Mouse (Mus musculus): ENCODE data around the gene Adm. TPM values are rescaled to one million over a fixed set of nuclear protein-coding genes. Genes with fewer than 3 reads are reported as not detected.
A peak's percentile ranks its signal among the peaks of the same experiment; 100 is the strongest.

Gene Adm
- polyA plus RNA-seq, 1 experiment from 2014 or later = 2.0 TPM

DNA sequence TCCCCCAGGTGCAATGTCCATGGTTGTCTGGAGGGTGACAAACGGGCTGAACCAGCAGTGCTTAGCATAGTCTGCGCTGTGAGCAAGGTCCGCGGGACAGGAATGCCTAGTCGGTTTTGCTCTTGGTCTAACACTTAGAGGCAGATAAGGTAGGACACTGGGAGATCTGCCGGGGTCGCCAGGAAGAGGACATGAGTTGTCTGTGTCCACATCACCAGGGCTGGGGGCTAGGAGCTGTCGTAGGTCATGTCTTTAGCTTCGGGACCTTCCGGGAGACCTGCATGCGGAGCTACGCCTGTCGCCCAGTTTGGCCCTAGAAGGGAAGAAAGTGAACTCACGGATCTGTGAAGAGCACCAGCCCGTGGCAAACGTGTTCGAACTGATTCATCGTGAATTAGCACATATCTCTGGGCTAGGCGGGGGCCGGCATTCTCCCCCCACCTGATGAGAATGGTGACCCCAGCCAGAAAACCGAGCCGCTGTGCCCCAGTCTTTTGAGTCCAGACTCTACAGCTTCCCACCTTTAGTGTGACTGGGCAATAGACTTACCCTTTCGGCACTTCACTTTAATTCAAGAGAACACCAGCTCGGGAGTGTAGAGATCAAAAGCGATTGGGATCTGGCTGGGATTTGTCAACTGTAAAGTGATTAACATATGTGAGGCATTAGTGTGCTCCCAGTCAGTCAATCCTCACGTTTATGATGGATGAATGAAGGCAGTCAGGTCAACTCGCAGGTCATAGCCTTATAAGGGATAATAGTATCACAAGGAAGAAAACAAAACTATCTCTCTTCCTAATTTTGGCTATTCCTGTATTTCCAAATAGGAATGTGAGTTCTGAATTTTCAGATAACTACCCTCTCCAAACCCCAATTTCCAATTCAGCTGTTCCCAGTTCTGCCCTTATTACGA lies 1.0 kb upstream of the Adm start:
- Histone ChIP-seq H3K4me2 (ENCODE audit: low read depth, low read length) (peak overlapping the region; percentile 67; the same call in 1 of the 2 replicates), H3K9me3 (ENCODE audit: control insufficient read depth, low read length) (no peaks in the 10 kb centered on the region), H3K36me3 (ENCODE audit: control insufficient read depth, insufficient read depth, low read length) (no peaks in the 10 kb centered on the region), H3K27ac (ENCODE audit: low read depth, low read length) (no peak overlapping the region), H3K4me3 (ENCODE audit: low read depth, low read length) (no peak overlapping the region), H3K4me1 (ENCODE audit: control insufficient read depth, insufficient read depth, low read length) (peaks cover 27% of the 10 kb centered on the region), H3K9ac (replicated peaks; ENCODE audit: low read depth, low read length) (no peak overlapping the region), H3K27me3 (ENCODE audit: control insufficient read depth, insufficient read depth, low read length) (peaks cover 36% of the 10 kb centered on the region)
- WGBS = 3% methylated on average over 28 of the region's 28 CpGs
- ATAC-seq (ENCODE audit: low read depth) = no peak

DNA sequence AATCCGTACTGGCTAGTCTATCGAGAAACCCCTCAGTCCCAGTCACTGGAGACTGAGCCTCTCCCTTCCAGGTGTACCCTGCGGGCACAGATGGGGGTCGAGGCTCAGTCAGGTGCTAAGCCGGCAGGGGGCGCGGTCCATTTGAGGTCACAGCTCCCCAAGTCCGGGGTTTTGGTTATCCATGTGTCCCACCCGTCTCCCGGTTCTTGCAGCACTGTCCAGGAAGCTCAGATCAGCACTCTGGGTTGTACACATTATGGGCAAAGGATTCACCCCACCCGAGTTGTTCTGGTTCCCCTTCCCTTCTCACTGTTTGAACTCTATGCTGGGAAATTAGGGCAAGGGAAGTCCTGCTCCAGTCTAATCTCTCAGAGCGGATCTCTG lies 370 bp upstream of the Adm start:
- Histone ChIP-seq H3K4me1 (ENCODE audit: control insufficient read depth, insufficient read depth, low read length) (peaks cover 27% of the 10 kb centered on the region), H3K9ac (replicated peaks; ENCODE audit: low read depth, low read length) (no peak overlapping the region), H3K36me3 (ENCODE audit: control insufficient read depth, insufficient read depth, low read length) (no peaks in the 10 kb centered on the region), H3K9me3 (ENCODE audit: control insufficient read depth, low read length) (no peaks in the 10 kb centered on the region), H3K4me2 (ENCODE audit: low read depth, low read length) (peak overlapping the region; percentile 67), H3K27me3 (ENCODE audit: control insufficient read depth, insufficient read depth, low read length) (peaks cover 36% of the 10 kb centered on the region), H3K27ac (ENCODE audit: low read depth, low read length) (no peak overlapping the region), H3K4me3 (ENCODE audit: low read depth, low read length) (peak overlapping the region; percentile 33; the same call in 1 of the 2 replicates)
- WGBS = 2% methylated on average over 12 of the region's 12 CpGs
- no peak for ATAC-seq (ENCODE audit: low read depth)

DNA sequence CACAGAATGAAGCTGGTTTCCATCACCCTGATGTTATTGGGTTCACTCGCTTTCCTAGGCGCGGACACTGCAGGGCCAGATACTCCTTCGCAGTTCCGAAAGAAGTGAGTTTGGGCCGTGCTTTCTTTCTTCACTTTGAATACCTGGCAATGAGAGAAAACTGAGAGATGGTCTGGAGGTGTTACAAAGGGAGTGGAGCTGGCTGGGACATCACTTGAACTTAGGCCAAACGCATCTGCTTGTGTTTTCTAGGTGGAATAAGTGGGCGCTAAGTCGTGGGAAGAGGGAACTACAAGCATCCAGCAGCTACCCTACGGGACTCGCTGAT lies 776 bp downstream of the Adm start:
- 2% methylated on average over 11 of the region's 11 CpGs for WGBS
- H3K9ac ChIP-seq (replicated peaks; ENCODE audit: low read depth, low read length) = peak overlapping the region; percentile 37; the same call in 1 of the 2 replicates

GRCm38 (mm10) chr7:110628611-110629354 lies 1.3 kb downstream of the Adm start:
- H3K36me3 ChIP-seq (ENCODE audit: control insufficient read depth, insufficient read depth, low read length) = no peaks in the 10 kb centered on the region
- under 1% methylated on average over 33 of the region's 33 CpGs for WGBS
- H3K4me3 ChIP-seq (ENCODE audit: low read depth, low read length) = peak overlapping the region; percentile 33
- H3K27ac ChIP-seq (ENCODE audit: low read depth, low read length) = no peak overlapping the region
- 0 out of 2 replicates have a peak, but pooled peaks have one; percentile 10 for ATAC-seq (ENCODE audit: low read depth)
- peak overlapping the region; percentile 67 for H3K4me2 ChIP-seq (ENCODE audit: low read depth, low read length)
- H3K9ac ChIP-seq (replicated peaks; ENCODE audit: low read depth, low read length) = peak overlapping the region; percentile 37
- peaks cover 27% of the 10 kb centered on the region for H3K4me1 ChIP-seq (ENCODE audit: control insufficient read depth, insufficient read depth, low read length)
- H3K9me3 ChIP-seq (ENCODE audit: control insufficient read depth, low read length) = no peaks in the 10 kb centered on the region
- H3K27me3 ChIP-seq (ENCODE audit: control insufficient read depth, insufficient read depth, low read length) = peaks cover 36% of the 10 kb centered on the region

More for the DNA sequence above, 776 bp downstream of the Adm start:
- Histone ChIP-seq H3K4me1 (ENCODE audit: control insufficient read depth, insufficient read depth, low read length) (peaks cover 27% of the 10 kb centered on the region), H3K4me3 (ENCODE audit: low read depth, low read length) (peak overlapping the region; percentile 33), H3K27ac (ENCODE audit: low read depth, low read length) (no peak overlapping the region), H3K27me3 (ENCODE audit: control insufficient read depth, insufficient read depth, low read length) (peaks cover 36% of the 10 kb centered on the region), H3K36me3 (ENCODE audit: control insufficient read depth, insufficient read depth, low read length) (no peaks in the 10 kb centered on the region), H3K9me3 (ENCODE audit: control insufficient read depth, low read length) (no peaks in the 10 kb centered on the region), H3K4me2 (ENCODE audit: low read depth, low read length) (peak overlapping the region; percentile 67)
- no peak for ATAC-seq (ENCODE audit: low read depth)

DNA sequence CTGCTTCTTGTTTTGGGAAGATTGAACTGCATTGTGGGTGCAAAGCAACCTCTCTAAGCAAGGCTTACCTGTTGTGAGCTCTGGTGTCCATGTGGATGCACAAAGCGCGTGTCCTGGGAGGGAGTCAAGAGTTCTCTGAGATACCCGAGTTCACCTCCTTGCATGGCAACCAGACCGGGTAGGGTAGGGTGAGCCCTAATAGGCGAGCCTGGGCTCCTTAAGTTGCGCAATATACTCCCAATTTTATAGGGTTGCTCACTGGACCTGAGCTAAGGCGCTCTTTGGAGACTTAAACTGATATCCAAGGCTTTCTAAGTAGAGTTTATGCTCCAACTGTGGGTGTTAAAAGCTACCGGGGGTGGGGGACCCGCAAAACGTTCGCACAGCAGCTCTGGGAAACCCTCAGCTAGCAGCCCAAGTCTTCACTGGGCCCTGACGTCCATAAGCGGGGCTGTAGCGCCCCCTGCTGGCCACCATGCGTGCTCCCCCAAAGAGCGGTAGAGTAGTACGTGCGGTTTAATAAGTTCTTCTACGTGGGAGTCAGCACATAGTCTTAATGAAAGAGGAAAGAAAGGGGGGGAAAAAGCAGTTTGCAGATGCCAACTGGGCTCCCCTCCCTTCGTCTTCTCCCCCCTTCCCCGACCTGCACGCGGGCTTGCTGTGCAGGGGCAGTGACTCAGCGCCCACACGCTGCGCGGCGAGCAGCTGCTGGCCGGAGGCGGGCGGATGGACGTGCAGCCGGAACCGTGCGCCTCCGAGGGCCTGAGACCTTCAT lies 2.6 kb downstream of the Adm start:
- H3K4me1 ChIP-seq (ENCODE audit: control insufficient read depth, insufficient read depth, low read length) = peaks cover 27% of the 10 kb centered on the region
- no peaks in the 10 kb centered on the region for H3K36me3 ChIP-seq (ENCODE audit: control insufficient read depth, insufficient read depth, low read length)
- H3K4me3 ChIP-seq (ENCODE audit: low read depth, low read length) = peak overlapping the region; percentile 30
- WGBS = 1% methylated on average over 36 of the region's 36 CpGs
- no peak overlapping the region; the same call in 1 of the 2 replicates for H3K9ac ChIP-seq (replicated peaks; ENCODE audit: low read depth, low read length)
- peak overlapping the region; percentile 55 for H3K4me2 ChIP-seq (ENCODE audit: low read depth, low read length)
- no peak overlapping the region for H3K27ac ChIP-seq (ENCODE audit: low read depth, low read length)
- H3K9me3 ChIP-seq (ENCODE audit: control insufficient read depth, low read length) = no peaks in the 10 kb centered on the region
- H3K27me3 ChIP-seq (ENCODE audit: control insufficient read depth, insufficient read depth, low read length) = peaks cover 31% of the 10 kb centered on the region
- peak; percentile 87; the same call in 1 of the 2 replicates for ATAC-seq (ENCODE audit: low read depth)

DNA sequence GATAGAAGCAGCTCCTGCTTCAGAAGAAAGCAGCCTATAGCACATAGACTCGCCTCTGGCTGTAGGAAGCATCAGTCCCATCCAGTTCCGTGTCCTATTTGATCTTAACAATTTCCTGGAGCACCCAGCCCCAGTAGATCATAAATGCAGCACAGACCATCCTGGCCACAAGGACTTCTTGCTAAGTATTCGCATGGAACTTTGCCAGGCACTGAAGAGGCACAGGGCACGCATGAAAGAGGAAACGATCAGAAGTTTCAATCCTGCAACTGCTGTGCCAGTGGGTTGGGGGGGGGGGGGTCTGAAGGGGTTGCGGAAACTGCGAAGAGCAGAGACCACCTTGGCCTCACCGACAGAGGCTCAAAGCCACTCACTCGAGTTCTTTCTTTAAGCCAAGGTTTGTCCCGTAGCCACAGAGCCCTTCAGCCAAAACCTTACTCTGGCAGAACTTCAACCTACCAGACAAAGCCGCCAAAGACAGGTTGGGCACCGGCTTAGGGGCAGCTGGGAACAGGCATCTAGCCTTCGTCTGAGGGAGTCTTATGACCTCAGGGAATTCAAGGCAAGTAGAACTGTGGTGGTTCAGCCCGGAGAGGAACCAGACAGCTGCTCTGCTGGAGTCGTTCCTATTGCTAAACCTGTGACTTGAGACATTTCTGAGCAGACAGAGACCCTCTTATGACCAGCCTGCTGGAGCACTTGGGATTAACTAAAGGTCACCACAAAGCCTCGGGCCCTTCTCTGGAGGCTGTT lies 3.9 kb downstream of the Adm start:
- no peaks in the 10 kb centered on the region for H3K9me3 ChIP-seq (ENCODE audit: control insufficient read depth, low read length)
- WGBS = 75% methylated on average over 16 of the region's 16 CpGs
- H3K36me3 ChIP-seq (ENCODE audit: control insufficient read depth, insufficient read depth, low read length) = no peaks in the 10 kb centered on the region
- H3K9ac ChIP-seq (replicated peaks; ENCODE audit: low read depth, low read length) = no peak overlapping the region
- peaks cover 27% of the 10 kb centered on the region for H3K4me1 ChIP-seq (ENCODE audit: control insufficient read depth, insufficient read depth, low read length)
- H3K27ac ChIP-seq (ENCODE audit: low read depth, low read length) = no peak overlapping the region
- H3K4me2 ChIP-seq (ENCODE audit: low read depth, low read length) = no peak overlapping the region
- H3K27me3 ChIP-seq (ENCODE audit: control insufficient read depth, insufficient read depth, low read length) = peaks cover 23% of the 10 kb centered on the region
- H3K4me3 ChIP-seq (ENCODE audit: low read depth, low read length) = no peak overlapping the region
- ATAC-seq (ENCODE audit: low read depth) = no peak

GRCm38 (mm10) chr7:110635929-110636328 lies 8.5 kb downstream of the Adm start:
- Histone ChIP-seq H3K9me3 (ENCODE audit: control insufficient read depth, low read length) (no peaks in the 10 kb centered on the region), H3K4me1 (ENCODE audit: control insufficient read depth, insufficient read depth, low read length) (no peaks in the 10 kb centered on the region), H3K27ac (ENCODE audit: low read depth, low read length) (no peak overlapping the region), H3K4me2 (ENCODE audit: low read depth, low read length) (no peak overlapping the region), H3K4me3 (ENCODE audit: low read depth, low read length) (no peak overlapping the region), H3K36me3 (ENCODE audit: control insufficient read depth, insufficient read depth, low read length) (no peaks in the 10 kb centered on the region), H3K27me3 (ENCODE audit: control insufficient read depth, insufficient read depth, low read length) (no peaks in the 10 kb centered on the region), H3K9ac (replicated peaks; ENCODE audit: low read depth, low read length) (no peak overlapping the region)
- WGBS = 75% methylated on average over 3 of the region's 3 CpGs
- no peak for ATAC-seq (ENCODE audit: low read depth)

- no peak overlapping the region for H3K4me2 ChIP-seq (ENCODE audit: low read depth, low read length)
- H3K27me3 ChIP-seq (ENCODE audit: control insufficient read depth, insufficient read depth, low read length) = no peaks in the 10 kb centered on the region
- no peaks in the 10 kb centered on the region for H3K9me3 ChIP-seq (ENCODE audit: control insufficient read depth, low read length)
- no peak overlapping the region for H3K4me3 ChIP-seq (ENCODE audit: low read depth, low read length)
- no peak for ATAC-seq (ENCODE audit: low read depth)
- H3K36me3 ChIP-seq (ENCODE audit: control insufficient read depth, insufficient read depth, low read length) = no peaks in the 10 kb centered on the region
- no peak overlapping the region for H3K27ac ChIP-seq (ENCODE audit: low read depth, low read length)
- WGBS = 78% methylated on average over 1 of the region's 1 CpGs
- no peak overlapping the region for H3K9ac ChIP-seq (replicated peaks; ENCODE audit: low read depth, low read length)
- no peaks in the 10 kb centered on the region for H3K4me1 ChIP-seq (ENCODE audit: control insufficient read depth, insufficient read depth, low read length)
These were observed 9.1 kb downstream of the Adm start for GRCm38 (mm10) chr7:110636559-110636958.
